Mouse (Mus musculus) midbrain, embryonic 11.5 days (tissue): Measurements from ENCODE around the gene Sez6l2. TPM values are rescaled to one million over a fixed set of nuclear protein-coding genes. Genes with fewer than 3 reads are reported as not detected.

Experiments used
- ATAC-seq: fragments of 200-750 bp; cut with Nextera tagmentation; 2 replicates; pipeline ENCODE4 v1.8.0; 2017; ENCODE audit warnings: moderate TSS enrichment, moderate library complexity; ENCODE audit not compliant: low FRiP score
- DNase-seq: peaks from one replicate; pipeline ENCODE4 v3.0.0; 2015; ENCODE audit warnings: low spot score; ENCODE audit errors: missing footprints
- H3K27ac ChIP-seq: fragments of 300-500 bp; sonication (generic); 2 replicates; pipeline ENCODE4 v1.5.1; 2014; ENCODE audit warnings: low read depth, low read length
- H3K27me3 ChIP-seq: fragments of 300-500 bp; sonication (generic); 2 replicates; pipeline ENCODE4 v1.6.1; 2014; ENCODE audit warnings: mild to moderate bottlenecking, low read length, moderate library complexity, mixed read lengths; ENCODE audit not compliant: control insufficient read depth, insufficient read depth
- H3K36me3 ChIP-seq: fragments of 300-500 bp; sonication (generic); 2 replicates; pipeline ENCODE4 v1.6.1; 2014; ENCODE audit warnings: mild to moderate bottlenecking, low read length, moderate library complexity, mixed read lengths; ENCODE audit not compliant: control insufficient read depth, insufficient read depth
- H3K4me1 ChIP-seq: fragments of 300-500 bp; sonication (generic); 2 replicates; pipeline ENCODE4 v1.6.1; 2014; ENCODE audit warnings: low read length; ENCODE audit not compliant: control insufficient read depth, insufficient read depth
- H3K4me2 ChIP-seq: fragments of 300-500 bp; sonication (generic); 2 replicates; pipeline ENCODE4 v1.6.1; 2014; ENCODE audit warnings: mild to moderate bottlenecking, moderate library complexity
- H3K4me3 ChIP-seq: fragments of 300-500 bp; sonication (generic); 2 replicates; pipeline ENCODE4 v1.5.1; 2014; ENCODE audit warnings: low read depth, low read length
- H3K9ac ChIP-seq: fragments of 300-500 bp; sonication (generic); 2 replicates; pipeline ENCODE4 v1.6.1; 2014; ENCODE audit warnings: low read length
- H3K9me3 ChIP-seq: fragments of 300-500 bp; sonication (generic); 2 replicates; pipeline ENCODE4 v1.6.1; 2016; ENCODE audit warnings: low read length; ENCODE audit not compliant: control insufficient read depth
- WGBS: fragments of 180-500 bp; shearing (Covaris S2); extraction: QIAGEN DNeasy Blood & Tissue Kit; methylation state at CpG from one replicate; pipeline ENCODE4 v1.1.7; 2014; 5-methylcytosine and 5-hydroxymethylcytosine counted together
- polyA plus RNA-seq: library from polyadenylated mRNA; unstranded; fragments of >200 nt; fragmentation: Nextera tagmentation; extraction: Ambion mirVana; gene quantifications from 2 replicates; pipeline ENCODE4 v1.2.1, GENCODE M21; 2014

Gene Sez6l2
- polyA plus RNA-seq, 1 experiment from 2014 or later = 9.9 TPM

GRCm38 (mm10) chr7:126928384-126929037 is 21.9 kb upstream of the Sez6l2 start, which contains the start of gene Kctd13:
Kctd13 (plus strand) TSS chr7:126928879.
- WGBS = 5% methylated on average over 52 of the region's 56 CpGs
- Histone ChIP-seq H3K9me3 (no peaks in the 10 kb centered on the region), H3K27me3 (no peaks in the 10 kb centered on the region)

GRCm38 (mm10) chr7:126929046-126929445 is 21.3 kb upstream of the Sez6l2 start:
- H3K4me1 ChIP-seq = peaks cover 10% of the 10 kb centered on the region
- H3K27ac ChIP-seq = peak overlapping the region; percentile 51
- ATAC-seq = no peak; the same call in 1 of the 2 replicates
- H3K9me3 ChIP-seq = no peaks in the 10 kb centered on the region
- peaks cover 4% of the 10 kb centered on the region; the same call in 1 of the 2 replicates for H3K36me3 ChIP-seq
- WGBS = under 1% methylated on average over 27 of the region's 27 CpGs
- H3K4me3 ChIP-seq = peak overlapping the region; percentile 86
- DNase-seq = no peak
- peak overlapping the region; percentile 98 for H3K4me2 ChIP-seq
- peak overlapping the region; percentile 84 for H3K9ac ChIP-seq
- no peaks in the 10 kb centered on the region for H3K27me3 ChIP-seq

More at GRCm38 (mm10) chr7:126928384-126929037, 21.9 kb upstream of the Sez6l2 start, which contains the start of gene Kctd13:
- H3K4me3 ChIP-seq = peak within 1 kb of the TSS; percentile 86
- ATAC-seq (peak; percentile 97), DNase-seq (peak; percentile 99)
- peaks cover 10% of the 10 kb centered on the region for H3K4me1 ChIP-seq
- H3K27ac ChIP-seq = peak within 1 kb of the TSS; percentile 51
- peaks cover 4% of the 10 kb centered on the region; the same call in 1 of the 2 replicates for H3K36me3 ChIP-seq
- peak within 1 kb of the TSS; percentile 98 for H3K4me2 ChIP-seq
- H3K9ac ChIP-seq = peak within 1 kb of the TSS; percentile 84

- peaks cover 11% of the 10 kb centered on the region for H3K36me3 ChIP-seq
- 91% methylated on average over 2 of the region's 2 CpGs for WGBS
- H3K4me1 ChIP-seq = peaks cover 10% of the 10 kb centered on the region
- H3K4me2 ChIP-seq = no peak overlapping the region
- ATAC-seq = no peak
- no peaks in the 10 kb centered on the region for H3K9me3 ChIP-seq
- H3K27me3 ChIP-seq = no peaks in the 10 kb centered on the region
- no peak overlapping the region for H3K9ac ChIP-seq
- no peak overlapping the region for H3K27ac ChIP-seq
- no peak overlapping the region for H3K4me3 ChIP-seq
- no peak for DNase-seq
Measured at GRCm38 (mm10) chr7:126932652-126933051, 17.7 kb upstream of the Sez6l2 start.

- H3K27ac ChIP-seq = no peak overlapping the region
- peaks cover 7% of the 10 kb centered on the region; the same call in 1 of the 2 replicates for H3K4me1 ChIP-seq
- no peak overlapping the region for H3K9ac ChIP-seq
- no peaks in the 10 kb centered on the region for H3K9me3 ChIP-seq
- DNase-seq (peak; percentile 62), ATAC-seq (no peak)
- H3K27me3 ChIP-seq = no peaks in the 10 kb centered on the region
- H3K36me3 ChIP-seq = peaks cover 15% of the 10 kb centered on the region; the same call in 1 of the 2 replicates
- H3K4me2 ChIP-seq = no peak overlapping the region
- 52% methylated on average over 6 of the region's 6 CpGs for WGBS
- H3K4me3 ChIP-seq = no peak overlapping the region
Measured at GRCm38 (mm10) chr7:126941171-126941570, 9.2 kb upstream of the Sez6l2 start.

GRCm38 (mm10) chr7:126941801-126942200 is 8.6 kb upstream of the Sez6l2 start:
- peaks cover 15% of the 10 kb centered on the region; the same call in 1 of the 2 replicates for H3K36me3 ChIP-seq
- H3K9ac ChIP-seq = no peak overlapping the region
- H3K4me3 ChIP-seq = no peak overlapping the region
- no peak overlapping the region for H3K4me2 ChIP-seq
- no peaks in the 10 kb centered on the region for H3K27me3 ChIP-seq
- WGBS = 64% methylated on average over 5 of the region's 5 CpGs
- peaks cover 7% of the 10 kb centered on the region; the same call in 1 of the 2 replicates for H3K4me1 ChIP-seq
- DNase-seq (peak; percentile 56), ATAC-seq (0 out of 2 replicates have a peak, but pooled peaks have one; percentile 30)
- H3K9me3 ChIP-seq = no peaks in the 10 kb centered on the region
- H3K27ac ChIP-seq = no peak overlapping the region

- H3K4me1 ChIP-seq = peaks cover 11% of the 10 kb centered on the region
- H3K4me2 ChIP-seq = no peak overlapping the region
- H3K9me3 ChIP-seq = no peaks in the 10 kb centered on the region
- no peak overlapping the region for H3K9ac ChIP-seq
- peak; percentile 84 for DNase-seq
- H3K27me3 ChIP-seq = peaks cover 16% of the 10 kb centered on the region
- H3K27ac ChIP-seq = no peak overlapping the region
- 44% methylated on average over 3 of the region's 3 CpGs for WGBS
- H3K36me3 ChIP-seq = peaks cover 7% of the 10 kb centered on the region; the same call in 1 of the 2 replicates
- no peak for ATAC-seq
- no peak overlapping the region for H3K4me3 ChIP-seq
Measured at GRCm38 (mm10) chr7:126946530-126946929, 3.8 kb upstream of the Sez6l2 start.

- H3K9ac ChIP-seq = peak overlapping the region; percentile 10; the same call in 1 of the 2 replicates
- H3K4me1 ChIP-seq = peaks cover 6% of the 10 kb centered on the region
- peaks cover 7% of the 10 kb centered on the region; the same call in 1 of the 2 replicates for H3K36me3 ChIP-seq
- H3K9me3 ChIP-seq = no peaks in the 10 kb centered on the region
- H3K27me3 ChIP-seq = peaks cover 22% of the 10 kb centered on the region
- DNase-seq (peak; percentile 82), ATAC-seq (no peak)
- peak overlapping the region; percentile 53 for H3K4me2 ChIP-seq
- no peak overlapping the region for H3K27ac ChIP-seq
- WGBS = 82% methylated on average over 10 of the region's 10 CpGs
- H3K4me3 ChIP-seq = no peak overlapping the region
Measured at GRCm38 (mm10) chr7:126948626-126949025, 1.7 kb upstream of the Sez6l2 start.

GRCm38 (mm10) chr7:126949403-126949792 is 965 bp upstream of the Sez6l2 start, which contains the start of gene Asphd1:
Asphd1 (minus strand) TSS chr7:126949582.
- Histone ChIP-seq H3K9me3 (no peaks in the 10 kb centered on the region), H3K9ac (peak within 1 kb of the TSS; percentile 43), H3K4me3 (peak within 1 kb of the TSS; percentile 23), H3K4me1 (peaks cover 6% of the 10 kb centered on the region), H3K27ac (peak within 1 kb of the TSS; percentile 47), H3K4me2 (peak within 1 kb of the TSS; percentile 53), H3K36me3 (0 out of 2 replicates have a peak, but pooled peaks cover 3% of the 10 kb centered on the region), H3K27me3 (peaks cover 22% of the 10 kb centered on the region)
- 2% methylated on average over 21 of the region's 21 CpGs for WGBS
- DNase-seq = no peak
- ATAC-seq = peak; percentile 66
